Mouse (Mus musculus) CH12.LX (cell line): ENCODE results near the gene Kcnj5.
A peak's percentile ranks its signal among the peaks of the same experiment; 100 is the strongest.

Experiments
- CTCF ChIP-seq, 2 experiments: IDR thresholded peaks in 1 of 2; conservative IDR thresholded peaks in 1 of 2; 2 replicates each; pipeline ENCODE4 v1.5.1; 2011 to 2012; ENCODE audit warnings: low read depth in 2 of 2, low read length in 2 of 2, improper control_type of control experiment in 1 of 2, inconsistent platforms in 1 of 2, mild to moderate bottlenecking in 1 of 2, moderate library complexity in 1 of 2
- EP300 ChIP-seq: IDR thresholded peaks from 2 replicates; pipeline ENCODE4 v1.6.1; 2011; ENCODE audit warnings: low read length, improper control_type of control experiment
- GABPA ChIP-seq: IDR thresholded peaks from 2 replicates; pipeline ENCODE4 v1.6.1; 2012; ENCODE audit warnings: low read depth, low read length, improper control_type of control experiment, inconsistent platforms; ENCODE audit not compliant: insufficient replicate concordance
- HCFC1 ChIP-seq: IDR thresholded peaks from 2 replicates; pipeline ENCODE4 v1.6.1; 2012; ENCODE audit warnings: low read depth, mild to moderate bottlenecking, inconsistent platforms, low read length, improper control_type of control experiment
- MAZ ChIP-seq: IDR thresholded peaks from 2 replicates; pipeline ENCODE4 v1.6.1; 2012; ENCODE audit warnings: low read depth, mild to moderate bottlenecking, inconsistent platforms, low read length, improper control_type of control experiment, moderate library complexity
- NELFE ChIP-seq: IDR thresholded peaks from 2 replicates; pipeline ENCODE4 v1.6.1; 2011; ENCODE audit warnings: low read depth, low read length, improper control_type of control experiment
- POLR2A ChIP-seq: IDR thresholded peaks from 2 replicates; pipeline ENCODE4 v1.6.1; 2011; ENCODE audit warnings: low read depth, mild to moderate bottlenecking, improper control_type of control experiment, low read length
- USF1 ChIP-seq: IDR thresholded peaks from 2 replicates; pipeline ENCODE4 v1.6.1; 2014; ENCODE audit warnings: low read depth, mild to moderate bottlenecking, inconsistent platforms, low read length, improper control_type of control experiment
- USF2 ChIP-seq: conservative IDR thresholded peaks from 2 replicates; pipeline ENCODE4 v1.6.1; 2011; ENCODE audit warnings: low read depth, low read length, improper control_type of control experiment
- ZC3H11A ChIP-seq: IDR thresholded peaks from 2 replicates; pipeline ENCODE4 v1.6.1; 2012; ENCODE audit warnings: low read depth, mild to moderate bottlenecking, inconsistent platforms, low read length, improper control_type of control experiment

DNA sequence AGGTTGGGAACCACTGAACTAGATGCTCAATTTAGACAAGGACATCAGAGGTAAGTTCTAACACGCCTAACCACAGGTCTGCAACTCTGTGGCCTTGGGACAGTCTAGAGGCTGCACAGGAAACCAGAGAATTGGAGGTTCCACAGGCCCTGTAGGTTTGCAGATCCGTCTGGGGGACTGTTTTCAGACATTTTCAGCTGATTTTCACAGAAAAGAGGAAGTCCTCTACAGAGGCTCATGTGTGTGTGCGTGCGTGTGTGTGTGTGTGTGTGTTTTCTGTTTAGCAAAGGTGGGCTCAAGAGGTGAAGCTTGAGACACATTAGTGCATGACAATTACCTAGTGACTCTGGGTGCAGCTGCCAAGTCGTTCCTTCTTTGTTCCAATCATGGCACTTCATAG lies 46.9 kb upstream of the Kcnj5 start:
- TF ChIP-seq GABPA (no peak), POLR2A (no peak), CTCF (conservative IDR thresholded peaks at IDR 0.05 in 1 of 2, IDR thresholded peaks at IDR 0.05 in 1 of 2; ENCODE audit: low read depth in 2 of 2, low read length in 2 of 2) (no peak), EP300 (peak; percentile 73), HCFC1 (no peak), NELFE (no peak), USF2 (no peak), USF1 (no peak), MAZ (no peak), ZC3H11A (no peak)
